Comparison of ENCODE assay signal across 23 mouse cellular contexts in genomic region chr6:117678877-117679276, GRCm38 (mm10).
A peak's percentile ranks its signal among the peaks of the same experiment; 100 is the strongest.
DNase-seq lines count a peak whose midpoint lies in the region; ATAC-seq and TF ChIP-seq lines count a peak whose summit lies in the region.
"Had no signal": no experiment of that assay in that cellular context is flagged by ENCODE, and none has a peak within 500 bp of the region (broad histone marks: within the 10 kb centered on the region; RNA-seq: fewer than 3 reads in every experiment).

No protein-coding gene starts in this region.

- H3K27ac ChIP-seq in intestine, embryonic 16.5 days (ENCODE audit: low read length), result 0 out of 2 replicates have a peak overlapping the region, but pooled peaks have one; percentile 35
- H3K27ac ChIP-seq in intestine, embryonic 15.5 days, result no peak overlapping the region
- H3K27ac ChIP-seq in lung, embryonic 14.5 days (ENCODE audit: low read depth), result no peak overlapping the region
- H3K27ac ChIP-seq in lung, postnatal 0 days (ENCODE audit: low read length), result no peak overlapping the region
- peak overlapping the region; percentile 69 for H3K27ac ChIP-seq in stomach, embryonic 14.5 days (ENCODE audit: low read length)
- H3K27ac ChIP-seq in stomach, embryonic 15.5 days, result peak overlapping the region; percentile 52; the same call in 1 of the 2 replicates
- H3K27ac ChIP-seq: embryonic facial prominence, embryonic 13.5 days; forebrain, embryonic 12.5 days; forebrain, embryonic 15.5 days; heart, adult 2 months; hindbrain, embryonic 12.5 days had no signal

- 43% methylated on average over 4 of the region's 4 CpGs for WGBS in intestine, embryonic 16.5 days
- 42% methylated on average over 4 of the region's 4 CpGs for WGBS in intestine, embryonic 15.5 days
- 30% methylated on average over 4 of the region's 4 CpGs for WGBS in lung, embryonic 14.5 days
- WGBS in lung, postnatal 0 days, result 53% methylated on average over 4 of the region's 4 CpGs
- WGBS in stomach, embryonic 14.5 days, result 34% methylated on average over 4 of the region's 4 CpGs
- 40% methylated on average over 4 of the region's 4 CpGs for WGBS in stomach, embryonic 15.5 days

- H3K4me1 ChIP-seq in intestine, embryonic 16.5 days (ENCODE audit: control insufficient read depth, insufficient read depth, low read length), result peaks cover 8% of the 10 kb centered on the region
- H3K4me1 ChIP-seq in intestine, embryonic 15.5 days (replicated peaks), result peaks cover 9% of the 10 kb centered on the region; the same call in 1 of the 2 replicates
- peaks cover 6% of the 10 kb centered on the region; the same call in 1 of the 2 replicates for H3K4me1 ChIP-seq in lung, embryonic 14.5 days (ENCODE audit: insufficient read depth)
- no peaks in the 10 kb centered on the region for H3K4me1 ChIP-seq in lung, postnatal 0 days (ENCODE audit: insufficient read depth, low read depth, low read length)
- peaks cover 17% of the 10 kb centered on the region for H3K4me1 ChIP-seq in stomach, embryonic 14.5 days (ENCODE audit: control insufficient read depth, insufficient read depth, low read length)
- H3K4me1 ChIP-seq in stomach, embryonic 15.5 days, result peaks cover 6% of the 10 kb centered on the region; the same call in 1 of the 2 replicates
- H3K4me1 ChIP-seq: forebrain, embryonic 15.5 days had no signal

- H3K27me3 ChIP-seq in intestine, embryonic 16.5 days (replicated peaks; ENCODE audit: control insufficient read depth, insufficient read depth, low read length), result no peaks in the 10 kb centered on the region
- H3K27me3 ChIP-seq in intestine, embryonic 15.5 days (replicated peaks), result no peaks in the 10 kb centered on the region
- H3K27me3 ChIP-seq in lung, embryonic 14.5 days (ENCODE audit: insufficient read depth, low read length), result no peaks in the 10 kb centered on the region
- H3K27me3 ChIP-seq in lung, postnatal 0 days (replicated peaks; ENCODE audit: insufficient read depth, low read length), result no peaks in the 10 kb centered on the region
- H3K27me3 ChIP-seq in stomach, embryonic 14.5 days (ENCODE audit: control insufficient read depth, insufficient read depth, low read length), result no peaks in the 10 kb centered on the region
- no peaks in the 10 kb centered on the region for H3K27me3 ChIP-seq in stomach, embryonic 15.5 days (replicated peaks)
- H3K27me3 ChIP-seq: forebrain, embryonic 12.5 days; forebrain, embryonic 15.5 days; hindbrain, embryonic 12.5 days had no signal

- no peak overlapping the region for H3K4me2 ChIP-seq in intestine, embryonic 16.5 days (ENCODE audit: low read depth, low read length)
- no peak overlapping the region for H3K4me2 ChIP-seq in intestine, embryonic 15.5 days (replicated peaks)
- H3K4me2 ChIP-seq in lung, embryonic 14.5 days, result no peak overlapping the region
- no peak overlapping the region for H3K4me2 ChIP-seq in lung, postnatal 0 days (replicated peaks; ENCODE audit: low read depth, low read length)
- H3K4me2 ChIP-seq in stomach, embryonic 14.5 days (replicated peaks; ENCODE audit: low read depth, low read length), result no peak overlapping the region
- H3K4me2 ChIP-seq in stomach, embryonic 15.5 days, result no peak overlapping the region
- H3K4me2 ChIP-seq: embryonic facial prominence, embryonic 13.5 days; forebrain, embryonic 12.5 days; forebrain, embryonic 15.5 days; heart, embryonic 11.5 days; hindbrain, embryonic 12.5 days had no signal

- DNase-seq in lung, embryonic 14.5 days, result peak; percentile 59
- no peak for DNase-seq in lung, postnatal 0 days (ENCODE audit: low spot score)
- DNase-seq in testis, postnatal 14 days (ENCODE audit: low spot score), result no peak
- DNase-seq in urinary bladder, postnatal 36 days (ENCODE audit: low spot score in 2 of 2), result no peak
- DNase-seq: adrenal gland, adult 2 months; adrenal gland, postnatal 14 days; cerebellum, adult 11 months; cerebellum, adult 2 months; cerebellum, adult 9-11 months; cerebellum, postnatal 25 days; gastrocnemius, postnatal 25 days; heart, adult 2 months had no signal

- ATAC-seq in intestine, embryonic 16.5 days, result no peak
- no peak for ATAC-seq in intestine, embryonic 15.5 days
- ATAC-seq in lung, embryonic 14.5 days (ENCODE audit: insufficient read depth), result peak; percentile 84
- no peak for ATAC-seq in lung, postnatal 0 days
- ATAC-seq in stomach, embryonic 14.5 days (ENCODE audit: insufficient number of reproducible peaks, insufficient read depth, low FRiP score, low read depth), result peak; percentile 60; the same call in 1 of the 2 replicates
- no peak for ATAC-seq in stomach, embryonic 15.5 days (ENCODE audit: insufficient read depth, low FRiP score, low read depth)
- ATAC-seq: CD4-positive, CD25-positive, alpha-beta regulatory T cell, adult 4 months; forebrain, embryonic 15.5 days had no signal

- peaks cover 3% of the 10 kb centered on the region; the same call in 1 of the 2 replicates for H3K9me3 ChIP-seq in intestine, embryonic 16.5 days (ENCODE audit: control insufficient read depth, low read length)
- no peaks in the 10 kb centered on the region for H3K9me3 ChIP-seq in intestine, embryonic 15.5 days
- H3K9me3 ChIP-seq in lung, embryonic 14.5 days (ENCODE audit: low read depth, low read length), result no peaks in the 10 kb centered on the region
- no peaks in the 10 kb centered on the region; the same call in 1 of the 2 replicates for H3K9me3 ChIP-seq in lung, postnatal 0 days (ENCODE audit: low read length)
- H3K9me3 ChIP-seq in stomach, embryonic 14.5 days (ENCODE audit: control insufficient read depth, low read depth, low read length), result peaks cover 5% of the 10 kb centered on the region; the same call in 1 of the 2 replicates
- no peaks in the 10 kb centered on the region for H3K9me3 ChIP-seq in stomach, embryonic 15.5 days
- H3K9me3 ChIP-seq: forebrain, embryonic 12.5 days; forebrain, embryonic 15.5 days; hindbrain, embryonic 12.5 days had no signal

- H3K4me3 ChIP-seq in intestine, embryonic 16.5 days (ENCODE audit: low read length), result no peak overlapping the region
- H3K4me3 ChIP-seq in intestine, embryonic 15.5 days (replicated peaks), result no peak overlapping the region
- no peak overlapping the region for H3K4me3 ChIP-seq in lung, embryonic 14.5 days (ENCODE audit: low read depth, low read length)
- H3K4me3 ChIP-seq in lung, postnatal 0 days (ENCODE audit: low read depth, low read length), result no peak overlapping the region
- no peak overlapping the region for H3K4me3 ChIP-seq in stomach, embryonic 14.5 days (ENCODE audit: low read depth, low read length)
- H3K4me3 ChIP-seq in stomach, embryonic 15.5 days (replicated peaks), result no peak overlapping the region
- H3K4me3 ChIP-seq: embryonic facial prominence, embryonic 13.5 days; erythroblast, embryonic 14.5 days; forebrain, embryonic 12.5 days; forebrain, embryonic 15.5 days; heart, adult 2 months; hindbrain, embryonic 12.5 days had no signal

- no peak overlapping the region for H3K9ac ChIP-seq in intestine, embryonic 16.5 days (ENCODE audit: low read depth, low read length)
- no peak overlapping the region for H3K9ac ChIP-seq in intestine, embryonic 15.5 days
- no peak overlapping the region for H3K9ac ChIP-seq in lung, embryonic 14.5 days
- H3K9ac ChIP-seq in lung, postnatal 0 days (replicated peaks; ENCODE audit: low read depth), result no peak overlapping the region
- no peak overlapping the region for H3K9ac ChIP-seq in stomach, embryonic 14.5 days (replicated peaks; ENCODE audit: low read depth, low read length)
- no peak overlapping the region for H3K9ac ChIP-seq in stomach, embryonic 15.5 days
- H3K9ac ChIP-seq: embryonic facial prominence, embryonic 13.5 days; forebrain, embryonic 12.5 days; forebrain, embryonic 15.5 days; hindbrain, embryonic 12.5 days had no signal

- H3K36me3 ChIP-seq in intestine, embryonic 16.5 days (ENCODE audit: control insufficient read depth, insufficient read depth, low read length), result no peaks in the 10 kb centered on the region
- H3K36me3 ChIP-seq in intestine, embryonic 15.5 days, result no peaks in the 10 kb centered on the region
- no peaks in the 10 kb centered on the region for H3K36me3 ChIP-seq in lung, embryonic 14.5 days (ENCODE audit: insufficient read depth)
- H3K36me3 ChIP-seq in lung, postnatal 0 days (ENCODE audit: insufficient read depth, low read length), result no peaks in the 10 kb centered on the region
- H3K36me3 ChIP-seq in stomach, embryonic 14.5 days (ENCODE audit: control insufficient read depth, insufficient read depth, low read length), result no peaks in the 10 kb centered on the region
- no peaks in the 10 kb centered on the region for H3K36me3 ChIP-seq in stomach, embryonic 15.5 days
- H3K36me3 ChIP-seq: embryonic facial prominence, embryonic 13.5 days; forebrain, embryonic 12.5 days; forebrain, embryonic 15.5 days; hindbrain, embryonic 12.5 days had no signal

- TF ChIP-seq EP300 in lung, postnatal 0 days (IDR thresholded peaks at IDR 0.05), result no peak

- no peak for TF ChIP-seq CTCF in lung, embryonic 14.5 days (IDR thresholded peaks at IDR 0.05; ENCODE audit: low read depth)
- no peak for TF ChIP-seq CTCF in lung, postnatal 0 days (IDR thresholded peaks at IDR 0.05)

Comparison
In these comparisons a context has a peak if more than half of its experiments do, and no peak if none do; other contexts are left out.
1. ATAC-seq: peak in lung, embryonic 14.5 days (single experiment) and stomach, embryonic 14.5 days (single experiment); none in intestine, embryonic 16.5 days (single experiment), intestine, embryonic 15.5 days (single experiment), lung, postnatal 0 days (single experiment) and stomach, embryonic 15.5 days (single experiment).
2. H3K27ac ChIP-seq: peak in intestine, embryonic 16.5 days (single experiment), stomach, embryonic 14.5 days (single experiment) and stomach, embryonic 15.5 days (single experiment); none in intestine, embryonic 15.5 days (single experiment), lung, embryonic 14.5 days (single experiment) and lung, postnatal 0 days (single experiment).